Mouse (Mus musculus): ENCODE results near the gene AY761184.
"Not testable (repeated sequence)": the region's sequence is repeated elsewhere in the genome, so short reads cannot be mapped to it uniquely, and the experiment has no call there.

AY761184 gene

DNA sequence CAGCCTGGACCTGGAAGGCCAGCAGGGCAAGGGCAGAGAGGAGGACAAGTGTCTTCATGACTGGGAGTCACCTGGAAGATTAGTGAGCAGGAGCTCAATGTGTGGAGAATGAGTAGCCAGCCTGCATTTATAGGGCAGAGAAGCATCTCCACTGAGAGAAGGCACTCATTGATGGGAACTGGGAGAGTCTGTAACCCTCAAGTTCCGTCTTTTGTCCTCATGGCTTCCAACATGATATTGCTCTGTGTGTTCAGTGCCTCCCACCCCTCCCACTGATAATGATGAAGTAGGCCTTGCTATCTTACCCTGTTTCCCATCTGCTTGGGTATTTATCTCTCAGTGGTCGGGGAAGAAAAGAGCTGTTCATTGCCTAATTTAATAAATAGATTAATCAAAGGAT, at the start of gene AY761184:
Gene AY761184, minus strand, starts transcription at position 101 of the 400 bp plus-strand sequence.
- not testable (repeated sequence) for DNase-seq (ENCODE audit: low spot score)

GRCm38 (mm10) chr8:21665497-21665896, 37.9 kb downstream of the AY761184 start, which contains the start of gene Defa34:
TSS of gene Defa34 (plus strand) at chr8:21665797.
- DNase-seq (ENCODE audit: low spot score) = not testable (repeated sequence)

- DNase-seq (ENCODE audit: low spot score) = not testable (repeated sequence)
These were observed 48.0 kb downstream of the AY761184 start, which contains the start of gene Defa17 for GRCm38 (mm10) chr8:21655480-21655879. TSS of gene Defa17 (plus strand) at chr8:21655780.
